Mouse (Mus musculus) left cerebral cortex, adult 9 months (tissue): ENCODE data around the gene Cnot2.
"Not testable (repeated sequence)": the region's sequence is repeated elsewhere in the genome, so short reads cannot be mapped to it uniquely, and the experiment has no call there.

ENCODE experiments used
- DNase-seq, 2 experiments: peaks; one replicate each; pipeline ENCODE4 v3.0.0; 2022; ENCODE audit warnings: low spot score in 2 of 2

Cnot2 gene

DNA sequence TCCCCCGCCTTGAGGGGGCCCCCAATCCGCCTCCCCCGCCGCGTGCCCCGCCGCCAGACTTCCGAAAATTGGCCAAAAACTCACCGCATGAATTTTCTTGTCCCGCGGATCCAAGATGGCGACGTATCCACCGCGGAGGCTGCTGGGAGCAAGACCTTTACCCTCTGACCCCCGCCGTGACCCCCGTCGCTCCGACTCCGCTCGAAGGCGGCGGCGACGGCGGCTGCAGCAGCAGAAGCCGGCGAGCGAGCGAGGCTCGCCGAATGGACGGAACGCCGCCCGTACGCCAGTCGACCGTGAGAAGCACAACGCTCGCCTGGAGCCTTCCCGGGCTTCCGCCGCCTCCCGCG lies at the start of gene Cnot2:
Gene Cnot2, minus strand, starts transcription at position 143 of the 350 bp plus-strand sequence.
- DNase-seq, result peak; percentile 73 to 91

DNA sequence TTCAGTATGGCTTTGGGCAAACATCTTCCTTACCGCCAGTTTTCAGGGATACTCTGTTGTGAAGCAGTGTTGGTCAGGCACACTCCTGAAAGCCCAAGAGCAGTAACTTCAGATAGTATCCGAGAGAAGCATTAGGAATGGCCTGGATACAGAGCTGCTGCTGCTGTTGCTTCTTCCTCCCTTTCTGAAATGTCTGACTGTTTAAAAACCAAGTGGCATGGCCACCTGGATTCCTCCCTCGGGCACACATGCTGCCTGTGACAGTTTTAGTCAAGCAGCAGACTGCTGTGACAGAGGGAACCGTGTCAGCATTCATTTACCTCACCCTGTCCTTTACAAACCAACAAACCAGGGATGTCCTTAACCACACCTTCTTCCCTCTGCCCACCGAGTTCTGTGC lies 47.6 kb upstream of the Cnot2 start:
- no peak for DNase-seq

DNA sequence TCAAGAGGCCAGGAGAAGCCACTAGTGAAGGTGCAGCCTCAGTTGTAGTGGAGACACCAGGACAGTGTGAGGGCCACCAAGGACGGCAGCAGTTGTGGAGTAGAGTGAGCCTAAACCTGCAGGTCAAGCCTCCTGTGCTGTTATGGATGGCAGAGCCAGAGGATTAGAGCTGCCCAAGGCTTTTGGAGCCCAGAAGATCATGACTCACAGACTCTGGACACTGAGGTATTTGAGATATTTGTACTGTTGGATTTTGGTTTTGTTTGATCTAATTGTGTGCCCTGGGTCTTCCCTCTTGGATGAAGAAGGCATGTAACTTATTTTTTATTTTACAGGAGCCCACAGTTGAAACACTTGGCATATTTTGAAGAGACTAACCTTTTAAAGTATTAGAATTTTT lies 44.7 kb upstream of the Cnot2 start:
- DNase-seq, result no peak

DNA sequence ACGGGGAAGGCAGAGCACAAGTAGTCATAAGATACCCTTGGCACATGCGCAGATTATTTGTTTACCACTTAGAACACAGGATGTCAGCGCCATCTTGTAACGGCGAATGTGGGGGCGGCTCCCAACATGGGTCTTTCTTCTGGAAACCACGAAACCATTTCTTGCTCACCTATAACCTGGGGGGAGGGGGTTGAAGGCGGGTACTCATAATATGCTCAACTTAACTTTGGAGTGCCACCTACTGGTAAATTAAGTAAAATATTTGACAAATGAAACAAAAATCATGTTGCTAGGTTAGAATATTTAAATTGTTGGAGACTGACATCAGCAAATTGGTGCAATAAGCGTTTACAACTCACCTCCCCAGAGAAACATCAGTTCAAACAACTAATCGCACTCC lies 31.9 kb upstream of the Cnot2 start:
- not testable (repeated sequence) for DNase-seq

DNA sequence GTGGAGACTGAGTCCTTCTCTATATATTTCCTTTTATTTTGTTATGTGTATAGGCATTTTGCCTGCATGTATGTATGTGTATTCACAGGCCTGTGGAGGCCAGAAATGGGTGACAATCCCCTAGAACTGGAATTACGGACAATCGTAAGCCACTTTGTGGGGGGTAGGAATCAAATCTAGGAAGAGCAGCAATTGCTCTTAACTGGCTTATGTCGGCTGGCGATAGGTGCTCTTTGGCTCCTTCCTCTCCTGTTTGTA lies 23.5 kb upstream of the Cnot2 start:
- no peak for DNase-seq

DNA sequence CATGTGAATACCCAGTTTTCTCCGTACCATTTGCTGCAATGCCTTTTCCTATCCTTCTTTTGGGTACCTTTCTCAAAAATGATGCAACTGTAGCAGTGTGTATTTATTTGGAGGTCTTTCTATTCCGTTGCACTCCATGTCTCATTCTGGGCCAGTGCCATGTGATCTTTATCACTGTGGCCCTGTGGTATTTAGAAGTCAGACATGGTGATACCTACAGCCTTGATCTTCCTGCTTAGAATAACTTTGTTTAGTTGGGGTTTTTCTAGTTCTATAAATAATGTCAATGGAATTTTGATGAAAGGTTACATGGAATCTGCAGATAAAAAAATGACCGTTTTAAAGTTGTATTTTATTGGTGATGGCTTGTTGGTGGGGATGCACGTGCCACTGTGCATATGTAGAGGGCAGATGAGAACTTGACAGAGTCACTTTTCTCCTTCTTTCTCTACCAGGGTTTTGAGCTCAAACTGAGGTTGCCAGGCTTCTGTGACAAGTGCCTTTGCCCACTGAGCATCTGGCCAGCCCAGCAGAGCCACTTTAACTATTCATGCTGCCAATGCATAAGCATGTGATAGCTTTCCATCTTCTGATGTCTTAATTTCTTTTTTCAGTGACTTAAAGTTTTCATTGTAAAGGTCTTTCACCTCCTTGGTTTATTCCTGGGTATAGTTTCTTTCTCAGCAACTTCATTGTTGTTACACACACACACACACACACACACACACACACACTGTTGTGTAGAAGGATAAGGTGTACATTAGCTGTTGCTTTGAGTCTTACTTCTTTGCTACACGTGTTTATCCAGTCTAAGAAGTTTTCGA lies 23.0 kb upstream of the Cnot2 start:
- DNase-seq, result no peak

DNA sequence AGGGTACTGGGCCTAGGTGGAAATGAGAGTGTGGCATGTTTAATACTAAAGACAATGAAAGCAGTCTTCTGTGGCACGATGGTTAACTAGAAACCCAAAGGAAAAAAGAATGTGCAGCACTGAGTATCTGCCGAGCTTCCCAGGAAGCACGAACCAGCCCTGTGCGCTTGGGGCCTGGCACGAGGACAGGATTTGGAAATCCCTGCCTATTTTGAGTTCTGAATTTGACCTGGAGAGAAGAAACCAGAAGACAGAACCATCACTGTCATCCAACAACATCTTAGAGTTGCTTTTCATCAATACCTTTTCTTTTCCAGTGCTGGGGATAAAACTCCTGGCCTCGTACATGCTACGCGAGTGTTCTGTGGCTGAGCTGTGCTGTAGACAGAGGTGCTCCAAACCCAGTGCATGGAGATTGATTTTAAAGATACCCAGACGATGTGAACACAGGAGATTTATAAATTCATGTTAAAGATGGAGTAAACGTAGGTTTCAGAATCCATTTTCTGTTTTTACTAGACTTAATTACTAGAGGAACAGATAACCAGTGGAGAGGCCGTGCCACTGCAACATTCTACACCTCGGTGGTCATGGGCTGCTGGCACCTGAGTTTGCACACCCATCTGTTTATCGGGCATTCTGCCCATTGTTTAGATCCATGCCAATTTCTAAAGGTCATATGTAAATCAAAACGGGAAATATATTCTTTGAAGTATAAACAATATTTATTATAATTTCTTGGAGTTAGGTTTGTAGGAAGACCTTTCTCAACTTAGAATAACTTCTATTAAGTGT lies 17.9 kb upstream of the Cnot2 start:
- DNase-seq, result no peak

DNA sequence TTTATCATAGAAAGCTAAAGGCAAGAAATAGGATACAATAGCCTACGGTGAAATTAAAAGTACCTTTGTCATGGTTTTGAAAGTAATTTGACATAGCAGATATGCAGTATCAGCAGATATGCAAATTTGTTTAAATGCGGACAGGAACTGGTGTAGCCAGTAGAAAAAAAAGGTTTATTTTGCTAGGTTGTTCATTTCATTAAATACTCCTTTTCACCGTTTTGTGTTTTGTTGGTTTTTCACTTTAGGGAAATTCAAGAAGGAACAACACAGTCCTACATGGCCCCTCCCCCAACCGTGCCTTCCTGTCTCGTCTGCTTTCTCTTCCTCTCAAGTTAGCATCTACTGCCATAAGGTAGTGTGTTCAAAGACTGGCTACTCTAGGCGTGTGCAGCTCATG lies 1.4 kb upstream of the Cnot2 start:
- peak in 1 of 2 experiments; percentile 33 for DNase-seq

DNA sequence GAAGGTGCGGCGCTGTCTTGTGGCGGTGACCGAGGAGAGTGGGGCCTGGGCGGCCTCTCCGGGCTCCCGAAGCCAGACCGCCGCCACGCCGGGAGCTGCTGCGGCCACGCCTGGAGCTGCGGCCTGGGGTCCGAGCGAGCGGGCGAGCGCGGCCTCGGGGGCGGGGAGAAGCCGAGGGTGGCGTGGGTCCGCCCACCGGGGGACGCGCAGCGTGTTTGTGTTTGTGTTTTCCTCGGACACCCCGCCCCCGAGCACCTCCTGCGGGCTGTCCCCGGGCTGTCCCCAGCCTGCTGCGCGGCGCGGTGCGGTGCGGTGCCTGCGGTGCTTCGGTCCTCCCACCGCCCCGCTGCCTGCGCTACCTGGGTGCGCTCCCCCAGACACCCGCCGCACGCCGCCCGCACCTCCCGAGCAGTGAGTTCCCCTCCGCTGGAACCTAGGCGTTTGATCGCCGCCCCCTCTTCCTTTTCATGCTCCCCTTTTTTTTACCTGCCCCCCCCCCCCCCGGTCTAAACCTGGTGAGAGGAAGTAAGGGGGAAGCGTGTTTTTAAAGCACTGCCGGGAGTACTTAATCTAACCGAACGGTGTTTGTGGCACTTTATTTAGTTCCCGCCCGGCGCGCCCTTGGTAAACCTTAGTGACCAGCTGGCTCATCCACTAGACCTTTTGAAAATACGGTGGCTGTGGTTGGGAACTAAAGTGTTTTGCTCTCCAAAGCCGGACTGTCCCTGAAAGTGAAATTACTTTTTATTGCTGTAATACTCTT lies 589 bp upstream of the Cnot2 start:
- DNase-seq, result peak in 1 of 2 experiments; percentile 14

DNA sequence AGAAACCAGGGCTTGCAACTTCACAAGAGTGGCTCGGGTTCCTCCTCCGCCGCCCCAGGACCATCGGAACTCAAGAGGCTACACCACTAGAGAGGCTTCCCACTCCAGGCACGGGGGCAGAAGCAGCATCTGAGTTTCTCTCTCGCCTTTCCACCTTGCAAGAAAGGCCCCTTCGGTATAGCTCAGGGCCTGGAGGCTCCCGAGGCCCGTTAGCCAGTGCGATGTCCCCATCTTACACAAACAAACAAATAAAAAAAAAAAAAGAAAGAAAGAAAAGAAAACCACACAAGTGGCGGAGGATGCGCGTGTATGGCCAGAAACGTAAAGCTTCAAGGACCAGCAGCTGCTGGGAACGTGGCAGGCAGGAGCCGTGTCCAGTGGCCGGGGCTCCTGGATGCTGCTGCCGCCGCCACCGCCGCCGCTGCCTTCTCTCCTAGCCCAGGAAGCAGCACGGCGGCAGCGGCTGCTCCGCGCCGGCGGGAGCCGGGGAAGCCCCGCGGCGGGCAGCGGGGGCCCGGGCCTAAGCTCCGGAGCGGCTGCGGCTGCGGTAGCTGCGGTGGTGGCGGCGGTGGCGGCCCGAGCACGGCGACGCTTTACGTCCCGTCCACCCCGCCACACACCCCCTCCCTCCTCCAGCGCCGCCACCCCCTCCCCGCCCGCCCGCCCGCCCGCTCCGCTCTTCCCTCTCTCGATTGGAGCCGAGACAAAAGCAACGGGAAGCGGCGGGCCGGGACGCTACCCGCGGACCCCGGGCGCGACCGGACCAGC lies 536 bp downstream of the Cnot2 start:
- peak in 1 of 2 experiments; percentile 37 for DNase-seq

DNA sequence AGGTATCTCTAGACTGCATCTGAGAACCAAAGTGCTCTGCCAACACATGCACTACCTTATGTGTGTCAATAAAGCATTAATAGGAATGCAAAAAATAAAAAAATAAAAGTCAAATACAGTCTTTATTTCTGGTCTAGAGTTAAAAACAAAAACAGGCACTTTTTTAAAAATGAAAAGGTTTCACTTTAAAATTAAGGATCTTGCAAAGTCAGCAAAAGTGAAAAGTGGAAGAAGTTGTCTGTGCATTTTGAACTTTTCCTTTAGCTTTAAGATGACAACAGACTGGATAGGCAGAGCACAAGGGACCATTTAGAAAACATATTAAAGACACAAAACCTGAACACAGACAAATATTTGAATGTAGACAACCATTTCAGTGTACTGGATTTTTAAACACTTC lies 1.8 kb downstream of the Cnot2 start:
- no peak for DNase-seq

DNA sequence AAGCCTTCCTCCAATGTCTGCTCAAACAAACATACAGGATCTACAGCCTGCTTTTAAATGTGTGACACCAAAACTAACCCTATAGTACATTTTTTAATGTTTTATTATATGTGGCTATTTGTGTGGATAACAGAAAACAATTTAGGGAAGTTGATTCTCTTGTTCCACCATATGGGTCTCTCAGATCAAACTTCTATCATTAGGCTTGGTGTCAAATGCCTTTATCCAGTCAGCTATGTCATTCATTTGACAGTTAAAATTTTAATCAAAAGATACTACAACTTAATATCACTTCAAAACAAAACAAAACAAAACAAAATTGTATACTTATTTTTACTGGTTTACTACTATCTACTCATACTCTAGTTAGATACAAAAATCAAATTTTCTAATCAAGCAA lies 2.9 kb downstream of the Cnot2 start:
- no peak for DNase-seq

DNA sequence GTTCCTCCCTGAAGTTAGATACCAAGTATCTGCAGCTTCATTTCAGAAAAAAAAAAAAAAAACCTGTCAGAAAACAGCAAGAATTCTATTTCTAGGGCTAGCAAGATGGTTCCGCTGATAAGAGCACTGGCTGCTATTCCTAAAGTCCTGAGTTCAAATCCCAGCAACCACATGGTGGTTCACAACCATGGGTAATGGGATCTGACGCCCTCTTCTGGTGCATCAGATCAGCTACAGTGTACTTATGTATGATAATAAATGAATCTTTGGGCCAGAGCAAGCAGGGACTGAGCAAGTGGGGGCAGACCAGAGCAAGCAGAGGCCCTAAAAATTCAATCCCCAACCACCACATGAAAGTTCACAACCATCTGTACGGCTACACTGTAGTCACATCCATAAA lies 4.1 kb downstream of the Cnot2 start:
- no peak for DNase-seq

DNA sequence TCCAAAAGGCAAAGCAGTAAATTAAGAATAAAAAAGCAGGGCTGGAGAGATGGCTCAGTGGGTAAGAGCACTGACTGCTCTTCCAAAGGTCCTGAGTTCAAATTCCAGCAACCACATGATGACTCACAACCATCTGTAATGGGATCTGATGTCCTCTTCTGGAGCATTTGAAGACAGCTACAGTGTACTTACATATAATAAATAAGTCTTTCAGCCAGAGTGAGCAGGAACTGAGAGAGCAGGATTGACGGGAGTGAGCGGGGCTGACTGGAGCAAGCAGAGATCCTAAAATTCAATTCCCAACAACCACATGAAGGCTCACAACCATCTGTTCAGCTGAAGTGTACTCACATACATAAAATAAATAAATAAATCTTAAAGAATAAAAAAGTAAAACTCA lies 5.2 kb downstream of the Cnot2 start:
- not testable (repeated sequence) for DNase-seq

DNA sequence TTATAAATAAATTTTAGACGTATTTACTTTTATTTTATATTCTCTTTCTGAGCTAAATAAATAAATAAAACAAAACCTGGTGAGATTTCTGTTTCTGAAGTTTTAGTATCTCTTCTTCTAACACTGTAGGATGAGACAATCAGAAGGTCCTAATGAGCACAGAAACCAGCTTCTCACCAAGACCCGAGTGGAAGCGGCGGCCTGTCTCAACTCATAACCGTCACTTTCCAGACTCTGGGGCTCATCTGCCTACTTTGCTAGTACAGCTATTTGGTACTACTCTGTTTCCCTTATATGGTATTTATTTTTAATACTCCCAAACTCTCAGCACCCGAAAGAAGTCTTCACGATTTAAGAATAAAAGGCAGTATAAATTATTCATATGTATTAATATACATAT lies 10.8 kb downstream of the Cnot2 start:
- DNase-seq, result no peak

DNA sequence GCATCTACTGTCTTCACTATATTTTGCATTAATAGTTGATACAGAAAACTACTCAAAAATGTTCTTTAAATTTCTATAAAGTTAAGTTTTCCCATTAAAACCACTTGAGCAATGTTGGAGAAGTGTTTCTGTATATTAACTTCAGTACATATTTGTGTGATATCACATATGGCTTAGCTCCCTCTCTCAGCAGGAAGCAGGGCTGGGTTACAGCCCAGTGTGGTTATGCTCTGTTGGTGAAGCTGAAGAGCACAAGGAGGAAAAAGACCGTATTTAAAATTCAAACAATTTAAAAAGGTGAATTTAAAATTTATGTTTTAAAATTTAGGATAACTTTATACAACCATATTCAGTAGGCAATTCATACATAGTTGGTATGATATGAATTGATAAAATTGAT lies 12.8 kb downstream of the Cnot2 start:
- no peak for DNase-seq

DNA sequence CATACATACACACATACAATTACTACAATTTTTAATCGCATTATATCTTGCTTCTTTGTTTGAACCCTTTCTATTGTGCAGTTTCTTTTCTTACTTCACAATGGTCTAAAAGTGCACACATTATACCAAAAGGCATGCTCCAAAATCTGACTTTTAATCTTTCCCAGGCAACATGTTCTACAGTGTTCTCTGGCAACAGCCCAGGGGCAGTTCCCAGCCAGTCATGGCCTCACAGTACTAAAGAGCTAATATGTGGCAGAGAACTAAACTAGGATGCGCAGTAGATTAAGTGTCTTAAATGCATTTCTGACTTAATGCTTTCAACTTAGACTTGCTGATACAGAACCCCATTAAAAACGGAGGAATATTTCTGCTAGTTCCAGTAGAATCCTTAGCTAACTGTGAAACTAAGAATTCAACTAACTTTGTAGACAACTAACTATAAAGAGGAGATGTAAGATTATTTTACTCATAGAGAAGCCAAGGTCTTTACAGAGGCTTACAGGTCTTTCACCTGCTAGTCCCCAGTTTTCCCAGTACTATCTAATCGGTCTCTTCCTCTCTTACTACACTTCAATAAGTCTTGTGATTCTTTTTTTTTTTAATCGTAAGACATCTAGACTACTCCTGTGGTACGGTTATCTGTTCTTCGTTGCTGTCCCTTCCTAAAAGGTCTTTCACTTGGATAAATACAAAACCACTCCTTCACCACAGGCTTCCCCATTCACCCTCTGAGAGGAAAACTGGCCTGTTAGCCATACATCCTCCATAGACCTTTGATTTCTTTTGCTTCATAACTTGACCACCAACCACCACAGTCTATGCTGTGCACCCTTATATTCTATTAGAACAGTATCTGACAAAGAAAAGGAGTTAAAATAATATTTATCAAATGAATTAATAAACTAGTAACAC lies 13.6 kb downstream of the Cnot2 start:
- no peak for DNase-seq

DNA sequence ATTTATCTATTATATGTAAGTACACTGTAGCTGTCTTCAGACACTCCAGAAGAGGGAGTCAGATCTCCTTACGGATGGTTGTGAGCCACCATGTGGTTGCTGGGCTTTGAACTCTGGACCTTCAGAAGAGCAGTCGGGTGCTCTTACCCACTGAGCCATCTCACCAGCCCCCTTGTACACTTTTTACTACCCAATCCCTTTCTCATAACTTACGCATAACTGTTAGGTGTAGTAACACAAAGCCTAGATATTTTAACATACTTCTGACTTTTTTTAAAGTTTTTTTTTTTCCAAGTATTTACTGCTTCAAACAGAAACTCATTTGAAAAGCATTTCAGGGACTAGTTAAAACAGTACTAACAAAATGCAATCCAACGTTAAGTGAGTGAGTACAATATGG lies 14.8 kb downstream of the Cnot2 start:
- DNase-seq, result not testable (repeated sequence)

DNA sequence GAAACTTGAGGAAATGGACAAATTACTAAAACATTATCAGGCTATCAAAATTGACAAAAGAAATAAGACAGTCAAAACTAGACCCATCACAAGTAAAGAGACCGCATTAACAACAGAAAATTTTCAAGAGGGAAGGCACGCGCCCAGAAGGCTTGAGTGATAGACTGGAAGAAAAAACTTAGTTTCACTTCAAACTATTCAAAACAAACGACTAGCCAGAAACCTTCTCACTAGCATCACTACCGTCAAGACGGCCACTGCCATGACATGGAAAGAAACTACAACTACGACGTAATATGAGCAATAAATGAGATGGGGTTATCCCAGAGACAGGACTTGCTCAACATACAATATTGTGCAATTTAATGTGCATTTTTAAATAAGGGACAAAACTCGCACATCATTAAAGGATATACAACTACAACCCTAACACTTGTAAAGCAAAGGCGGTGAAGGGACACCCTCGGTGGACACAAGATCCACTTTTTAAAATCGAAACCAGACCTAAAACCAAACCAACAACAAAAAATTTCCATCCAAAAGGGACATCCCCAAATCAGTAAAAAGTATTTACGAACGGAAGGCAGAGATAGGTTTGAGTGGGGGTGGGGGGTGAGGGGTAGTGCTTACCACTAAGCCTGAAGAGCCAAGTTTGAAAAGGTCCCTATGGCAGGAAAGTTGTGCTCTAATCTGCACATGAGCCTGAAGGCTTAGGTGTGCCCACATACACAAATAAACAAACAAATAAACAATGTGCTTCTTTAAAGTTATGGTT lies 16.3 kb downstream of the Cnot2 start:
- no peak for DNase-seq
